Mouse (Mus musculus) T-helper 2 cell (primary cell): ENCODE measurements at regions not wholly inside any gene's neighbourhood (a gene's known extent, or its start where the extent isn't known, plus 50 kb on each side); places are given as distances from the start of the nearest gene placed in this dataset.

ENCODE experiments used
- in situ Hi-C: fragments of 300-600 bp; cut with MboI, MseI; formaldehyde crosslinking; loops from one replicate; pipeline ENCODE4 v1.15.1; 2025; ENCODE audit warnings: high pct_unique_total_duplicates

DNA sequence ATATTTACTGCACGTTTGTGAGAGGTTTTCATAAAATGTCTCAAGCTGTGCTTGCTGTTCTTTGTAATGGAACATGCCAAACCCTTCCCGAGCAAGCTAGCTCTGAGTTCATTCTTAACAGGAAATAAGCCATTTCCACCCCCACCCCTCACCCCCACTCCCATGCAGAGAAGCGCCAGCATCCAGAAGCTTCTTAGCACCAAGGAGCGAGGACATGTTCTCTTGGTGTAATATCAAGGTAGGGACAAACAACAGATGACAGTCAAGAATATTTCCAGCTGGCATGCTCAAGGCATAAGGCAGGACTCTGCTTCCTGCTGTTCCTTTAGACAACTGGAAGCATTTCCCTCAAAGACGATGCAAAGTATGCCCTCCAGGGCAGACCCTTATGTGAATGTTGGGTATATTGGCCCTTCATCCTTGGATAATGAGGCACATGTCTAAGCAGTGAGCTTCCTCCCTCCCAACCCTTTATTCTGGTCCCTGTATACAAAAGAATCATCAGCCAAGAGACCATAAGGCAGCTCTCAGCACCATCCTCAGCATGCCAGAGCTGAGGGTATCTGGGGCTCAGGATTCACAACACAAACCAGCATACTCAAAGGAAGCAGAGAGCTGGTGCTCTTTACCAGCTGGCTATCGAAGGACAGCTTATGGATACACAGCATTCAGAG is 205.2 kb upstream of the Ppp2r2d start:
- in situ Hi-C loops: loop anchor here (10.0 kb wide), 1 partner anchor 1144 kb away; no protein-coding TSS in a partner anchor

DNA sequence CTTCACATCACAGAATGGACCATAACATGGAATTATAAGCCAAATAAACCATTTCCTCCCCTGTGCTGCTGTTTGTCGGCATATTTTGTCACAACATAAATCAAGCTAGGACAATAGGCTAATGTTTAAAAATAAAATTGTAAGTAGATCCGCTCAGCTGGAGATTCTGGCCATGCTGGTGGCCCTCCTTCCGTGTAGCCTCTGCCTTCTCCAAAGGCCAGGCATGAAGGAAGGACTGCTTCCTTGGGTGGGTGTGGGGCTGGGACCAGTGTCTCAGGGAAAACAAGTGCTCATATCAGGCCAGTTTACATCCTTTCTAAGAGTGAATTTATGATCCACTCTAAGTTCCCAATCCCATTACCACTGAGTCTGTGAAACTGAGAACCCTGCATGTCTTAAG is 206.3 kb upstream of the Ppp2r2d start:
- in situ Hi-C loops: no loop called here

- in situ Hi-C loops: no loop called here
Observed at GRCm38 (mm10) chr7:138626061-138626460, 219.8 kb upstream of the Ppp2r2d start.

GRCm38 (mm10) chr7:138620896-138621655 is 223.5 kb upstream of the Tcerg1l start:
- in situ Hi-C loops: no loop called here

- in situ Hi-C loops: no loop called here
Observed at GRCm38 (mm10) chr7:138620080-138620684, 222.7 kb upstream of the Tcerg1l start.

GRCm38 (mm10) chr7:138616468-138616867 is 218.9 kb upstream of the Tcerg1l start:
- in situ Hi-C loops: no loop called here

- in situ Hi-C loops: no loop called here
Observed at GRCm38 (mm10) chr7:138609605-138610004, 212.1 kb upstream of the Tcerg1l start.

DNA sequence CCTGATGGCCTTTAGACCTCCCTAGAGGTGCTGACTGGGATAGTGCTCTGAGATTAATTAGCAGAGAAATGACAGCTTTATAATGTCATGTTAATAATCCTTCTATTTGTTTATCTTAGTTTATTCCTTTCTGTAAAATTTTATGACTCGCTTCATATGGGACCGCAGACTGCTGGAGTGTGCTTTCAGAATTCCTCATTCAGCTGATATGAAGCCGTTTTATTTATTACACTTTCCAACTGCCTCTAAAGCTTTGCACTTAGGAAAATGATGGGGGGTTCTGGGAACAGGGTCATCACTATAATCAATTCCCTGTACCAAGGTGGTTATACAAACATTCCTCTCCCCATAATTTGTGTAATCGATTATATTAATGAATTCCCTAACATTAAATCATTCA is 211.6 kb upstream of the Tcerg1l start:
- in situ Hi-C loops: no loop called here

DNA sequence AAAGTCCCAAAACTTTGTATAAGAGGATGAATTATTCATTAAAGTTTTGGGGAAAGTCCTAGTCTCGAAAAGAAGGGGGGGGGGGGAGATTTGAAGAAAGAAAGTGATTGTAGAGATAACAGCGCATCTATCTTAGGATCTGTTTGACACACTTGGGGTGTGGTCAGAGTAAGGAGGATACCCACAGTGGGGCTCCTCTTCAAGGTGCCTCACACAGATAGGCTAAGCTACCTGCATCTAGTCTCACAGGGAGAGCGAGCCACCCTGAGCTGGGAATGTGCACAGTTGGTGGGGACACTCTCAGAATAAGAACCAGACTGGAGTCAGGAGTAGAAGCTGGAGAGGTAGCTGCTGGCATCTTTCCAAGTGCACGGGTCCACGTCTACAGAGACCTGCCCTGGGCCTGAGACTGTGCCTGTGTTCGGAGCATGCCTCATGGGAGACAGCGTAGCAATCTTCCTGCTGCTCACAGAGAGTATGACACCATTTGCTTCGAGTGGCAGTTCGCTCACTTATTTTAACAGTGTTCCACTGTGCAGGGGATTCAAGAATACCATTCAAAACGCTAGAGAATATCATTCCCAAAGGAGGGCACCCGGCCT is 208.9 kb upstream of the Tcerg1l start:
- in situ Hi-C loops: no loop called here

DNA sequence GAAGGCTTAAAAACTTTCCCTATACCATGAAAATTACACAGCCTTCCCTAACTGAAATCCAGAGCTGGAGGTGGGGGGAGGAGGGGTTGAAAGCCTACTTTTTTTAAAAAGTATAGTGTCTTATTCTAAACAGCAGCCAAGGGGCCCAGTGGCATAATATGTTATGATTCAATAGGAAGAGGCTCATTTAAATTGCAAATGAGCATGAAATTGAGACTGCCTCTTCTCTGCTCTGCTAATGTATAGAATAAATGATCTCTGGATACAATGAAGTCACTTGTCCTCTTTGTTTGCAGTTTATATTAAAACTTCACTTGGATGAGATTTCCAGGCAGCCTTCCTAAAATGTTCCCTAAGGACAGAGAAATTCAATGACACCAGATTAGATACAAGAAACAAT is 208.4 kb upstream of the Tcerg1l start:
- in situ Hi-C loops: no loop called here

GRCm38 (mm10) chr7:138601749-138602148 is 204.2 kb upstream of the Tcerg1l start:
- in situ Hi-C loops: no loop called here

DNA sequence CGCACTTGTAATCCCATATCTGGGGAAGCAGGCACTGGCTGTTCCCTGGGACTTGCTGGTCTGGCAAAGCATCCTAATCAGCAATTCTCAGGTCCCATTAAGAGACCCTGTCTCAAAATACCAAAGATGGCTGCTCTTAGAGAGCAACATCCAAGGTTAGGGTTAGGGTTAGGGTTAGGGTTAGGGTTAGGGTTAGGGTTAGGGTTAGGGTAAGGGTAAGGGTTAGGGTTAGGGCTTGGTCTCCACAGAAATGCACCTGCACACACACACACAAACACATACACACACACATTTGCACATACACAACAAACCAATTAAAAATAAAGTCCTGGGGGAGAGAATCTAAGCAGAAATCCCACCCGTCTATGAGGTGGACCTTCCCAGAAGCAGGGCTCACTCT is 195.8 kb upstream of the Tcerg1l start:
- in situ Hi-C loops: no loop called here

DNA sequence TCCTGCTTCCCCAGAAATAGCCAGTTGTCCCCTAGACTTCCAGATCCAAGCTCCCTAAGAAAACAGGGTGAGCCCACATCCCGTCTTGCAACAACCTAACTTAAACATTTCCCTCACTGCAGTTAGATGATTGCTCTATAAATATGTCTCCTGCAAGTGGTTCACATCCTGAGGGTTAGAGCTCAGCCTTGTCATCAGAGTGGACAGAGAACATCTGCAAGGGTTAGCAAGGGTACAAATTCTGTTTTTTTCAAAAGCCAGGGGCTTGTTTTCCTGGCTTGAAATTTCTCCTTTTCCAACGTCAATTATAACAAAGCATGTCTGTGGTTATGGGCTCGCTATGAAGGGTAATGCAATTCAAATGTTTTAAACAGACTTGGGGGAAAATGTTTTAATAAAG is 169.8 kb upstream of the Tcerg1l start:
- in situ Hi-C loops: no loop called here

- in situ Hi-C loops: no loop called here
Observed at GRCm38 (mm10) chr7:138551629-138552028, 154.1 kb upstream of the Tcerg1l start.

GRCm38 (mm10) chr7:138547881-138548280 is 150.4 kb upstream of the Tcerg1l start:
- in situ Hi-C loops: no loop called here

DNA sequence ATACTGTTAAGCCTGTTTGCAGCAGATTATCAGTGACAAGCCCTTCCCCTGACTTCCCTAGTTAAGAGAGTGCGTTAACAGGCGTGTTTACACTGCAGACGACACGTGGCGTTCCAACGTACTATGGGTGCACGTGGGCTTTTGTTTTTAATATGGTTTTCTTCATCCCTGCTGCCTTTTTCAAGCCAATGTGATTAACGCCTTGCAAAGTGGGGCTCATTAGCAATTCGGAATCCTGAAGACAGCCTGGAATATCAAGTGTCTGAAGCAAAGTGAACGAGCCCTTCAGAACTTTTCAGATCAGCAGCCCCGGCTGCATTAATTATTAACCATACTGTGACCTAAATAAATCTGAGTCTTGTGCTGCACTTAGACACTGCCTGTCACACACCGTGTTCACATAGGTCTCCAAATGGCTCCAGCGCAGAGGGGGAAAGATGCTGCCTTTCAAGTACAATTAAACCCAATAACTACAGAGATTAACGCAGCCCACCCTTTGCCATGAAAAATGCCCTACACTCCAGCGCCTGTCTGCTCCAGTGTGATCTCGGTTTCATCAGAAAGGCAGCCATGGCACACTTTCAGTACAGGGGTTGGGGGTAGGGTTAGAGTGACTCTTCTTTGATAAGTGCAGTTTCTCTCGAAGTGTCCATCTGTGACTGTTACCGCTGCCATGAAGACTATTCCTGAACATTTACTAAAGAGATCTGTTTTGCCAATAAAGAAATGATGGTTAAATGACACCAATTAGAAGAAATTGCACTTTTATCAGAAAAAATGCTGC is 140.7 kb upstream of the Tcerg1l start:
- in situ Hi-C loops: no loop called here

DNA sequence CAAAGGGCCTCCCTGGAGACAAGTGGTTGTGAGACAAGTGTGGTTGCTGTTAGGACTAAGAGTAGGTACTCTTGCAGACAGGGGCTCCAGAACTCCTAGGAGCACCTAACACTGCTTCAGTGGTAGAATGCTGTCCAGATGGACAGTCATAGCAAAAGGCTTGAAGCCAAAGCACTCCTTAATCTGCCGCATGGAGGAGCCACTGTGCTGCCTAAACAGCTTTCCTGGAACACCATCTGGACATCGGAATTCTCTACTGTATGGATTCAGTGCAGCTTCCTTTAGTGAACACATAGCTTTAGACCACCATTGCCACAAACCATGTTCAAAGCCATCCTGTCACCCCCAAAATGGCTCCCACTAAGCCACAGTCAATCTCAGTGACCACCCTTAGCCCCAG is 128.6 kb upstream of the Tcerg1l start:
- in situ Hi-C loops: no loop called here

- in situ Hi-C loops: no loop called here
Observed at GRCm38 (mm10) chr7:138524936-138525335, 127.4 kb upstream of the Tcerg1l start.

- in situ Hi-C loops: loop anchor here (10.0 kb wide), 1 partner anchor 1169 kb away; no protein-coding TSS in a partner anchor
Observed at GRCm38 (mm10) chr7:138514171-138514570, 116.6 kb upstream of the Tcerg1l start.

- in situ Hi-C loops: no loop called here
Observed at GRCm38 (mm10) chr7:138505205-138505604, 107.7 kb upstream of the Tcerg1l start.

- in situ Hi-C loops: no loop called here
Observed at GRCm38 (mm10) chr7:138503986-138504385, 106.5 kb upstream of the Tcerg1l start.

DNA sequence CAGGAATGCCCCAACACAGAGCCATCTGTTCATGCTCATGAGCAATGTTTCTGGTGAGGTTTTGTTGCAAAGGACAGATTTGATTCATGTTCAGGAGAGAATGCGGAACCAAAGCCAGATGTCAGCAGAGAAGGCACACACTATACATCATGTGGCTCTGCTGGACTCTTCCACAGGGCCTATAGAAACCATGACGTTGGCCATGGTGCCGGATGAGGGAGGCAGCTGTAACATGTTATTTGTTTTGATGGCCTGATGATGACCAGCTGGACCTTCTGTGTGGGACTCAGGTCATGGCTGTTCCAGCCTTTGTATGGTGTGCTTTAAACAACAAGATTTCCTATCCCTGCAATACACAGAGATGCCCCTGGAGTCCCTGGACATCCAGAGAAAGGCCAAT is 105.5 kb upstream of the Tcerg1l start:
- in situ Hi-C loops: no loop called here
